Mouse (Mus musculus): ENCODE results near the gene Cfdp1.
A peak's percentile ranks its signal among the peaks of the same experiment; 100 is the strongest.

The Cfdp1 gene

DNA sequence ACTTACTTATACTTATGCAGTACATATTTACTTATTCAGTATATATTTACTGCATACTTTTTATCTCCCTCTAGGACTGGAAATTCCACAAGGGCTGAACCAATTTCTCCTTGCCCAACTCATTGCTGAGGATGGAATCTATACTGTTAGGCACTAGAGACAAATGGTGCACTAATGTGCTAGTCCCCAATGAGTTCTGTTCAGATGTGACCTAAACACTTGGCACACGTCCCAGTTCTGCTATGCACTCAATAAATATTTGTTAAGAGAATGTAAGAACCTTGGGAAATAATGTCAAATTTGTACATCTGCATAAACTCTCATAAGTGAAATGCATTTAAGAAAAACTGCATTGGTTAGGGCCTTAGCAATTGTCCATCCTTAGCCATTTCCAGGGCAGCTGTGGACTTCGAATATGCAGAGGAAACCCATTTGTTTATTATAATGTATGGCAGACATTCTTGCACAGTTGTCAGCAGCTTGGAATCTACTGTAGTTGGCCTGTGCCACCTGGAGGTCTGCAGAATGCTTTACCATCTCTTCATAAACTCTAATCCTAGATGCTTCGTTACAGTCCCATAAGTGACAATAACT is 60.7 kb downstream of the Cfdp1 start:
- DNase-seq (ENCODE audit: low spot score in 2 of 2): no peak

GRCm38 (mm10) chr8:111789639-111790038 is 64.5 kb downstream of the Cfdp1 start:
- DNase-seq (ENCODE audit: low spot score in 2 of 2): no peak

DNA sequence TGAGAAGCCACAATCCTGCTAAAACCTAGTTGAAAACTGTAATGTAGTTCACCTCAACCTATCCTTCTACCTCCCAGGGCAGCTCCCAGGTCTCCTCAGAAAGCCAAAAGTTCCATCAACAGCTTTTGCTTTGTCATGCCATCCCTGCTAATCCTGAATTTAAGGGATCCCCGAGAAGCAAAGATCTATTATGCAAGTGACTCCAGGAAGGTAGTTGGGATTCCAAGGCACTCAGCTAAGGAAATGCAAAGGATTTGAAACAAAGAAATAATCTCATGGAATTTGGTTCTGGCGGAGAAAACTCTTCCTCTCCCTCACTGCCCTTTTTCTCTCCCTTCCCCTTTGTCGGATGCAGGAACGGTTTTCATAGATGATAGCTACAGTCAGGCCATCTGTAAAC is 64.9 kb downstream of the Cfdp1 start:
- no peak for DNase-seq (ENCODE audit: low spot score in 2 of 2)

- no peak for DNase-seq (ENCODE audit: low spot score in 2 of 2)
Measured at GRCm38 (mm10) chr8:111788497-111788896, 65.6 kb downstream of the Cfdp1 start.

DNA sequence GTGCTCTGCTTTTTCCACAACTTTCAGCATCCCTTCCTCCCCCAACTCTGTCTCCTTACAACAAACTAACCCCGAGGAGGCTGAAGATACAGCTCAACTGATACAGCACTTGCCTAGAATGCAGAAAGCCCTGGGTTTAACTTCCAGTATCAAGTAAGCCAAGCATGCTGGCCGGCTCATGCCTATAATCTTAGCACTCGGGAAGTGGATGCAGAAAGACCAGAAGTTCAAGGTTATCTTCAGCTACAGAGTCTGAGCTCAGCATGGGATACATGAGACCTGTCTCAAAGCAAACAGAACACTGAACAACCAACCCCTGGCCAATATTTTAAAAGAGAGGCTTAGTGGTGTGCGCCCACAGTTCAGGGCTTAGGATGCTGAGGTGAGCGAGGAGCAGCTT is 66.0 kb downstream of the Cfdp1 start:
- no peak for DNase-seq (ENCODE audit: low spot score in 2 of 2)

DNA sequence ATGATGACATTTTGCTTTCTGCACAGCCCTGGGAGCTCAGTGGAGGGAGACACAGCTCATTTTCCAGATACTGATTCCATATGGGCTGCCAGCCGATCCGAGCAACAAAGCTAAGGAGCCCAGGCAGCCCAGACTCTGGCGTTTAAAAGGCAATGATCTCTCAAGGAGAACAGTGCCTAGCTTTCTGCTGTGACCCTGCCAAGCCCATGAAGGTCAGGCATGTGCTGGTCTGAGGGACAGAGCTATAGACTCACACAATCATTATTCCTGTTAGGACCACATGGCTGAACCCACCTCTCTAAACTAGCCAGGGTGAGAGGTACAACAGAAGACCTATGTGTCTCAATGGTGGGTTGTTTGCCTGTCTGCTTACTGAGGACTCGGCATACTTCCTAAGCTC is 66.4 kb downstream of the Cfdp1 start:
- DNase-seq (ENCODE audit: low spot score in 2 of 2): no peak

DNA sequence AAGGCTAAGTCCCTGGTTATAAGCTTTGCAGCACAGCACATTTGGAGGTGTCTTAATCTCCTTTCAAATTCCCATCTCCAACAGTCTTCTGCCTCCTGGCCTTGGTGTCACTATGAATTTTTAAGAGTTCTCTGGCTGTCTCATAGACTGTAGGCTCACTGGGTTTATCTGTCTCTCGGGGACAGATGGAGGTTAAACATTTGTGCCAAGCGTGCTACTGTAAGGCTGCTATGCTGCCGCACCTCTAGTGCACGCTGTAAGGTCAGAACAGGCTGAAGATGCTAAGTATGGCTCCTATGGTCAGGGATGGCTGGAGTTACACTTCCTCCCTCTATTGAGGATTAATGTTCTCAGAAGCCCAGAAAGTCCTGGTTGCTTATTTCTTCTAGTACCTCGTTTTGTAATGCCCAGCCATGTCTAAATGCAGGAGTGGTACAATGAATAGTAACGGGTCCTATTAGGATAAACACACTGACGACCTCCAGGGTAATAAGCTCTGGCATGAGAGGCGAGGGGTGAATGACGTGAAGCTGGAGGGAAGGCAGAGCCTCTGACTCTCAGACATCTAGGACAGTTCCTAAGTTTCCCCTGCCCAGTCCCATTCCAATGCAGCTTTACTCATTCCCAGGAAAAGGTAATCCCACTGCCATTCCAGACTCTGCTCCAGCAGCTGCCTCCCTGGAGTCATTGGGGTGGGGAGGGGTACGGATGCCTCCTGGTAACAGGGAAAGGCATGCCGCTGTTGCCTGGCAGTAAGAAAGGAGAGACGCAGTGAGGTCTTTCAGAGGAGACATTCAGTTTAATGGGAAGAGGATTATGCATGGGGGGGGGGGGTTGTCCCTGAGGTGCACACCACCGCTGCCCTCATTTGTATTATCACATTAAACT is 67.1 kb downstream of the Cfdp1 start:
- no peak for DNase-seq (ENCODE audit: low spot score in 2 of 2)

DNA sequence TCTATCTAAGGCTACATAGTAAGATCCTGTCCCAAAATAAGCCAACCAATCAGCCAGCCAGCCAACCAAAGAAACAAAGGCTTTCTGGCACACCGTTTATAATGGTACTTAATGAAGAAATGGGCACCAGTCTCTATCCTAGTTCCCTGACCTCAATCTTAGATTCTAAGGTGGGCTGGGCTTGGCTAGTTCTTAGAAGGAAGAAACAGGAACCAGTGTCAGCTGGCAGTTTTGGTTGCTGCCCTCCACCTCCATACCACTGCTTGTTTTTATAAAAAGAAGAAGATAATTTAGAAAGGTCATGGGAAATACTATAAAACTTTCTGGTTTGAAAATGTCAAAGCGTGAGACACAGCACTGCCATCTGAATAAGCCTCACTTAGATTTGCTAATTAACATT is 68.0 kb downstream of the Cfdp1 start:
- no peak for DNase-seq (ENCODE audit: low spot score in 2 of 2)

DNA sequence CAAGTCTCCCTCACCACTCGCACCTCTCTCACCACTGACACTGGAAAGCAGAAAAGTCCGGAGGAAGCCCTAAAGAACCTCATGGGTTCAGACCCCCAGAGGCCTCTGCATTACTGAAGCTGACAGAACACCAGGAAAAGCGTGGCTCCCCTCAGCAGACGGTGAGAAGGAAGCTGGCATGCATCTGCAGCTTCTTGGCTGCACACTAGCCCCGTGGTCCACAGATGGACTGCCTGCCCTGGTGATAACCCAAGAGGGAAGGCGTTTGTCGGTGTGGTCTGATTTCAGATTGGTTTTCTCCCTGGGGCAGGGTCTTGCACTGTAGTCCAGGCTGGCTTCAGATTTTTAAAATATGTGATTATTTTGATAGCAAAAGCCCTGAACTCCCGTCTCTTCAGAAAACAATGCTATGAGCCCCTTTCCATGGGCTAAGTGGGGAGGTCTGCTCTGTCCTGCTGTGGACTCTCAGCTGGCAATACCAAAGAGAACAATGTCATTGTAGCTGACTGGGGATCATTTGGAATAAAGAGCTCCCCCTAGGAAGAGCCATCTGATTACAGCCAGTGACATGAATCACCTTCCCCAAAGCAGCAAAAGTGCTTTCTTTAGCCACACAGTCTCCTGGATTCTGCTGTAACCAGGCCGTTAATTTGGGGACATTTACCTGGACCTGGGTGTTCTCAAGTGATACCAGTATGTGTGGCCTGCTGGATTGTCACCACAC is 71.3 kb downstream of the Cfdp1 start:
- no peak for DNase-seq (ENCODE audit: low spot score in 2 of 2)

DNA sequence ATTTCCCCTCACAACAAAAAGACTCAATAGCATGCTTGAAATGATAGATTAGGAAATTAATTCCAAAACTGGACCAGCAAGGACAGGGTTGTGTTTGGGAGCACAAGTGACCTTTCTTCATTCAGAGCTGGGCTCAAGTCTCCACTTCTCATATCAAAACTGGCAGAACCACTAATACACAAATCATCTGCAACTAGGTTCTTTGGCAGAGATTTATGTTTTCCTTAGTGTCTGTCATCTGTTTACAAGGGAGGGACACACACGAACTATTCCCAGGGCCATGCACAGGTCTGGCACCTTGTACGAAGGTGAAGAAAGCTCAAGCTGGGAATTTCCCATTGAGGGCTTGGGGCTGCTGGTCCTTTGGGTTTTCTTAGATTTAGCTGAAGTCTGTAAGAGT is 71.9 kb downstream of the Cfdp1 start:
- no peak for DNase-seq (ENCODE audit: low spot score in 2 of 2)

GRCm38 (mm10) chr8:111780697-111781424 is 73.2 kb downstream of the Cfdp1 start:
- no peak for DNase-seq (ENCODE audit: low spot score in 2 of 2)

DNA sequence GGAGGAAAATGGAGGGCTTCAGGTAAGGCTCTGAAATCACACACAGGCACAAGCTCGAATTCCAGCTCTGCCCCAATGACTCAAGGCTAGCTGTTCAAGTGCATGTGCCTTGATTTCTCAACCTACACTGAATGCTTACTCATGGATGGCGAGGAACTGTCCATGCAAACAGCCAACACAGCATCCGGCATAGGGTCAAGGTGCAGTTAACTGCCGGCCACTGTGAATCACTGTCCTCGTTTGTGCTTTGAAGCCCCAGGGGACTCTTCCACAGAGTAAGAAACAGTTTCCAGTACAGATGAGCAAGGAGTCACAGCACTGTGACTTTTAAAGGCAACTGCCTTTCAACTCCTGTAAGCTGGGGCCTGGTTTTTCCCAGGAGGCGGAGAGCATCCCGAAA is 74.4 kb downstream of the Cfdp1 start:
- no peak for DNase-seq (ENCODE audit: low spot score in 2 of 2)

GRCm38 (mm10) chr8:111778801-111779200 is 75.3 kb downstream of the Cfdp1 start:
- DNase-seq (ENCODE audit: low spot score in 2 of 2): no peak

DNA sequence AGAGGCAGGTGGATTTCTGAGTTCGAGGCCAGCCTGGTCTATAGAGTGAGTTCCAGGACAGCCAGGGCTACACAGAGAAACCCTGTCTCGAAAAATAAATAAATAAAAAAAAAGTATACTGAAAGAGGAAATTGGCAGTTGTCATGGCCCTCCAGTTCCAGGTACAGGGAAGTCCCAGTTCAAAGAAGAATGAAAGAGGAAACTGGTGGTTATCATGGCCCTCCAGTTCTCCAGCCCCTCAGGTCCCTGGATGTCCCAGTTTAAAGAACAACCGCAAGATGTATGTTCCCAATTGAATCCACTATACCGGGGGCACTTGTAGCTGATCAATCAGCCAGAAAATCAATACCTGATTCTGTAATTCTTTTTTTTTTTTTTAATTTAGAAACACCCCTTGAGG is 77.6 kb downstream of the Cfdp1 start:
- no peak for DNase-seq (ENCODE audit: low spot score in 2 of 2)

DNA sequence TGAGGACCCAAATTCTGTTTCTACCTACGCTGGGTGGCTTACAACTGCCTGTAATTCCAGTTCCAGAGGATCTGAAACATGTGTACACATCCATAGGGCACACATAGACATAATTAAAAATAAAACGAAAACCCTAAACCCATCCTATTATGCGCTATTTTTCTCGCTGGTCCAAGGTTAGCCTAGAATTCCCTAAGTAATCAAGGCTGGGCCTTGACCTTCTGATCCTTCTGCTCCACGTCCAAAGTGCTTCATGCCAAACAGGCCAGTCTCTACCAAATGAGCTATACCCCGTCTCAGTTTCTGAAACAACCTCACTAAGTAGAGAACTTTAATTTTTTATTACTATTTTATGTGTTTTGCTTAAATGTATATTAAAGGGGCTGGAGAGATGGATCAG is 78.3 kb downstream of the Cfdp1 start:
- DNase-seq (ENCODE audit: low spot score in 2 of 2): no peak

DNA sequence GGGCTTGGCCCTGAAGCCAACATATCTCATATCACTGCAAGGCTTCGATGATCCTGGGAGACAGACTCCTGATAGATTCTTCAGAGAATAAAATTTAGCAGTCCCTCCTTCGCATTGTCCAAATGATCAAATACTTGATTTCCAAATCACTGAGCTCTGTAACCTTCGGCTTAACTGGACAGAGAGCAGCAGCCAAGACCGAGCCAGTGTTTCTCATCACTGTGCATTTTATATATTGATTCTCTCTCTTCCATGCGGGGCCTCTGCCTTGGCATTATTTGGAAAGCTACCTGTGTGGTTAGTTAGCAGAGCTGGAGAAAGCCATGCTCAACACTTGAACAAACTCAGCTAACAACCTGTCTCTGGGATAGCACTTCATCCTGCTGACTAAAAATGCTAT is 80.6 kb downstream of the Cfdp1 start:
- DNase-seq (ENCODE audit: low spot score in 2 of 2): no peak

GRCm38 (mm10) chr8:111773057-111773456 is 81.0 kb downstream of the Cfdp1 start:
- DNase-seq (ENCODE audit: low spot score in 2 of 2): no peak

GRCm38 (mm10) chr8:111772083-111772482 is 82.0 kb downstream of the Cfdp1 start:
- DNase-seq (ENCODE audit: low spot score in 2 of 2): no peak

GRCm38 (mm10) chr8:111771625-111772020 is 82.5 kb downstream of the Cfdp1 start:
- DNase-seq (ENCODE audit: low spot score in 2 of 2): no peak

DNA sequence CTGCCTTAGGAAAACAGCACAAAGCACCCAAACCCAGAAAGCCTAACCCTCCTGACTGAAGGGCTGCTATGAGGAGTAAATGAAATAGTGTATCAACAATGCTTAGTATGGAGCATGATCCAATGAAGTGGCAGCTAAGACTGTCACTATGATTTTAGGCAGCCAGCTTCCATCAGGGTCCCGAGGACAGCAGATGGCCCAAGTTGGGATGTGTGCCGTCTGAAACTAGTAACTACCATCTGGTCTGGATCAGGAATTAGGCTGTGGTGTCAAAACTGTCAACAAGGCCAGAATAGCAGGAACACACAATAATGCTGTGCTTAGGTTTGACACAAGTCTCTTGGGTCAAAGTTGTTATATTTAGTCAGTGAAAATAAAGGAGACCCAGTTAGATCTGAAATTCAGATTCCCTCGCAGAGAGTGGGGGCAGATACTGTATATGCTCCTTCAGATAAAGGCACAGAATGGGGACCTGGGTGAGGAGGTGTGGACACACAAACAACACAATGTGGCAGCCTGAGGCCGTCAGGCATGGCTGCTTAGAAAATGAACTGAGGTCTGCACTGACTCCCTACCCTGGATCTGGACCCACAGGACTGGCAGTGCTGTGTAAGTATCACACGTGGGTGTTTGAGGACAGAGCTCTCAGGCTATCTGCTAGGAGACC is 83.0 kb downstream of the Cfdp1 start:
- DNase-seq (ENCODE audit: low spot score in 2 of 2): no peak

DNA sequence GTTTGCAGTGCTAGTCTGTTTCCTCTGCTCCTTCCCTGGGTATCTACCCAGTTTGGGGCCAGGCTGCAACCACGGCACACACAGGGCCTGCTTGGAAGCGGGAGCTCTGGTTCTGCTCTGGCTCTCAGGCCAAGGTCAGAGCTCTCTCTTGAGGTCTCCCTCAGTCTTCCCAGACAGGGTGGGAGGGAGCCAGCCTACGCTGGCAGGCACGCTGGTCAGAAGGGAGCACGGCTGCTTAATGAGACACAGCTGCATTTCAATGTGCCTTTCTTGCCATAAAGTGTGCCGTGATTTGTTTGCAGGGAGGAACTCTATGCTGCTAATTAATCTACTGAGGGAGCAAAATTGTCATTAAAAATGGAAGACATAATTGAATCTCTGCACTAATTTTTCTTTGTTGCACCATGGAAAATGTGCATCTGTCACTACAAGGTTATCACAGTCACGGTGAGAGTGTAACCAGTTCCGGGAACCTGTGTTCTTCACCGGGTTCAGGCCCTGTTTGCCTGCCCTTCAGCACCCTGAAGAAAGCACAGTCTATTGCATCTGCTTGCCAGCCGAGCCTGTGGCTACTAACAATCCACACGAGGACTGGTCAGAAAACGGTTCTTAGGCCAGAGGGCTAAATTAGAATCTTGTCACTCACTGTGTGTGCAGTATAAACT is 84.2 kb downstream of the Cfdp1 start:
- peak in 1 of 2 experiments; percentile 27 for DNase-seq (ENCODE audit: low spot score in 2 of 2)
